Mouse (Mus musculus) spleen, postnatal 14 days (tissue): Measurements from ENCODE around the gene Tdrd9.
"Not testable (repeated sequence)": the region's sequence is repeated elsewhere in the genome, so short reads cannot be mapped to it uniquely, and the experiment has no call there.

Experiments used
- DNase-seq, 2 experiments: peaks; one replicate each; pipeline ENCODE4 v3.0.0; 2021 to 2022; ENCODE audit warnings: low spot score in 2 of 2

The Tdrd9 gene

GRCm38 (mm10) chr12:112025457-112025856 lies 54.1 kb downstream of the Tdrd9 start:
- no peak for DNase-seq

- DNase-seq: no peak
These were observed 54.7 kb downstream of the Tdrd9 start for GRCm38 (mm10) chr12:112025907-112026645.

GRCm38 (mm10) chr12:112027408-112027807 lies 56.0 kb downstream of the Tdrd9 start:
- DNase-seq: no peak

- no peak for DNase-seq
These were observed 62.1 kb downstream of the Tdrd9 start for GRCm38 (mm10) chr12:112033409-112033975.

GRCm38 (mm10) chr12:112035341-112036100 lies 64.2 kb downstream of the Tdrd9 start:
- not testable (repeated sequence) for DNase-seq

GRCm38 (mm10) chr12:112038441-112038840 lies 67.1 kb downstream of the Tdrd9 start:
- DNase-seq: no peak

DNA sequence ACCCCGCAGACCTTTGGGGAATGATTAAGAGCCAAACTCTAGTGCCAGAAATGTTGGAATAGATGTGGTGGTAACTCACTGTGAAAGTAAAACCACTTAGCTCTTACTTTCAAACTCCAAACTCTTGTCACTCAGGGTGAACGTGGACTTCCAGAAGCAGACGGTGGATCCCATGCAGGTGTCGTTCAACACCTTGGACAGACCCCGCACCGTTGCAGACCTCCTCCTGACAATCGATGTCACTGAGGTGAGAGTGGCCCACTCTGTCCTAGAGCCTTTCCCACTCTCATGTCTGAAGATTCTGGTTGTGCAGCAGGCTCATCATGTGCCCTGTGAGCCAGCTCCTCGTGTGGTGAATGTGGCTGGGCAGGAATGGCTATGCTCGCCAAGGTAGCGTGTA lies 67.8 kb downstream of the Tdrd9 start:
- no peak for DNase-seq

DNA sequence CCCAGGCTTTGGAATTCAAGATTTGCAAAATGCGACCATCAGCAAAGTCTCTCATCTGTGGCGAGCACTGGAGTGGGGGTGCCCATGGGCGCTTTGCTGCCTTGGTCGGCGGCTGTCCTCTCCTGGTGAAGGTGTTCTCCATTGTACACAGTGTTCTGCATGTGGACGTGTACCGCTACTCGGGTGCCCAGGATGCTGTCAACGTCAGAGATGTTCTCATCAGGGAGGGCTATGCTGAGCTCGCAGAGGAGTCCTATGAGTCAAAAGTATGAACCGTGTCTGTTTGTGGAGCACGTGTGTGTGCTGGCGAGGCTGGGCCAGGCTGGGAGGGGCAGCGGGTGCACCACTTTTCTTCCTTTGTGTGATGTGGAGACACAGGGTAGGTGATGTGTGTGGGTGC lies 71.3 kb downstream of the Tdrd9 start:
- no peak for DNase-seq

- peak; percentile 30 to 52 for DNase-seq
These were observed 106.3 kb downstream of the Tdrd9 start for GRCm38 (mm10) chr12:112077651-112078050.

DNA sequence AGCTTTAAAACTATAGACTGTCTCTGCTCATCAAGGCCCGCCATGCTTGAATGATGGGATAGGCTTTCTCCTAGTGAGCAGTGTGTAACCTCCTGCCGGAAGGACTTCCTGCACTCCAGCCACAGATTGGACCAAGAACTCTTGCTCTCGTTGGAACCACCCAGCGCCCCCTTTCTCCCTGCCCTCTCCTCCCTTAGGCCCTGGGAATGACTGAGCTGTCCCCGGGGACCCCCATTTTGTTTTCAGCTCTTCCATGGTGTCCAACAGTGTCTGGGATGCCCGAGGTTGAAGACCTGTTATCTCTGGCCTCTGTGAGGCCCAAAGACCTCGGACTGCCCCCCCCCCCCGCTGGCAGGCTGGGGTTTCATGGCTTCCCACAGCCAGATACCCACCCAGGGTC lies 108.6 kb downstream of the Tdrd9 start:
- DNase-seq: no peak

GRCm38 (mm10) chr12:112080911-112081310 lies 109.6 kb downstream of the Tdrd9 start:
- no peak for DNase-seq

DNA sequence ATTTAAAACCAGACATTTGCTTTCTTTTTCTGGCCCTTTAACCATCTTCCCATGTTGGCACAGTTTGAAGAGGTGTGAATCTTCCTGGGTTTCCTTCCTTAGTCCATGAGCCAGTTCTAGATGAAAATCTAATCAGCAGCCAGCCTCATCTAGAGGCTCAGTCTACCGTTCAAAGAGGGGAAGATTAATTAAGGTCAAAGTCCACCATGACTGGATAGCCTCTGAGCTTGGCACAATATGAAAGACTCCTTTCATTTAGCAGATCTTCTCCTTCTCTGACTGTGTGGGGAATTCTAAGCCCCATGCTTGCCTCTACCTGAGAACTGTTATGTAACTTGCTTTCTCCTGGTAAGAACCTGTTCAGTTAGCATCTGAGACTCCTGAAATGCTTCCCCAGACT lies 110.9 kb downstream of the Tdrd9 start:
- DNase-seq: no peak

DNA sequence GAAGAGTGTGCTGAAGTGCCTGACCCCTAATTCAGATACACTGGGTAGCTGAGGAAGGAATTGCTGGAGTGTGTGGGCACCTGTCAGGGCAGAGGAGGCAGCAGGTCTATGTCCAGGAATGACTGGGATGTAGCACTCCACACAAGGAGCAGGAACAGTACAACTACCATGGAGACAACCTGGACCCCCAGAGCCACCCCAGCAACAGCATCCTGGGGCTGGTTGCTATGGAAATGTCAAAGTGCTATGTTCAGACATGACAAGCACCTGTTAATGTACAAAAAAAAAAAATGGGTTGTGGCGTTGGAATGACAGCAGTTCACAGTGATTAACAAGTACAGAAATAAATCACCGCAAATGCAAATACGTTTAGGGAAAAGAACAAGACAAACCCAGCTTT lies 114.9 kb downstream of the Tdrd9 start:
- no peak for DNase-seq

GRCm38 (mm10) chr12:112086726-112087125 lies 115.4 kb downstream of the Tdrd9 start:
- DNase-seq: no peak

GRCm38 (mm10) chr12:112088609-112089324 lies 117.4 kb downstream of the Tdrd9 start:
- no peak for DNase-seq

GRCm38 (mm10) chr12:112091054-112091453 lies 119.7 kb downstream of the Tdrd9 start:
- DNase-seq: peak in 1 of 2 experiments; percentile 22

DNA sequence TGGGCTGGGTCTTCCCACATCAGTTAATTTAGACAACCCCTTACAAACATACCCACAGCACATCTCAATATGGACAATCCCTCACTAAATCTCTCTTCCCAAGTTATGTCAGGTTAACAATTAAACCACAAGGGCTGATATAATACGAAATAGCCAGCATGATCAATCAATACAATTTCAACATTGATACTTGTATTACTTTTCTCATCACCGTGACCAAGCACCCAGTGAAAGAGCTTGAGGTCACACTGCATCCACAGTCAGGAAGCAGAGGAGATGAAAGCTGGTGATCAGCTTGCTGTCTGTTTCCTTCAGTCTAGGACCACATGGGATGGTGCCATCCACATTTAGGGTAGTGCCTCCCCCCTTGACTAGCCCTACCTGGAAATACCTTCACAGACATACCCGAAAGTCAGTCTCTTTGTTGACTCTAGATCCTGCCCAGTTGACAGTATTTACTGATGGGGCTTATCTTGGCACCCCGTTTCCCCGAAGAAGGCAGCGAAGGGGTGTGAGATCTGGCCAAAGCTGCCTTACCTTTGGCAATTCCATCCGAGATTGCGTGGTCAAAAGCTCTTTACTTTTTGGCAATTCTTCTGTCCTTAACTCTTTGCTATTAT lies 123.0 kb downstream of the Tdrd9 start:
- no peak for DNase-seq

- no peak for DNase-seq
These were observed 124.8 kb downstream of the Tdrd9 start for GRCm38 (mm10) chr12:112096051-112096732.

DNA sequence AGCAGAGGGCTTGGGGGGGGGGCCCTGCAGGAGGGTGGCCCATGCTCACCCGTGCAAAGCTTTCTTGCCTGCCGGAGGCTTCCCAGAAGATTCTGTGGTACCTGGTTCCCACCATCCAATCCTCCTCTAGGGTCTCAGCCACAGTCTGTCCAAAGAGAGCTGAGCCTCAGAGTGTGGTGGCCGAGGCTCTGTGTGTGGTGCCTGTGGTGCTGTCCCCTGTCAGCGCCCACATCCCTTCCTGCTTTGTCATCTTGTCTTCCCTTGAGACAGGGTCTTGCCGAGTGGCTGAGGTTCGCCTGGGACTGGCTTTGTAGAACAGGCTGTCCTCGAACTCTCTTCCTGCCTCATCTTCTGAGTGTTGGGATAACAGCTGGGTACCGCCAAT lies 125.4 kb downstream of the Tdrd9 start:
- DNase-seq: no peak

DNA sequence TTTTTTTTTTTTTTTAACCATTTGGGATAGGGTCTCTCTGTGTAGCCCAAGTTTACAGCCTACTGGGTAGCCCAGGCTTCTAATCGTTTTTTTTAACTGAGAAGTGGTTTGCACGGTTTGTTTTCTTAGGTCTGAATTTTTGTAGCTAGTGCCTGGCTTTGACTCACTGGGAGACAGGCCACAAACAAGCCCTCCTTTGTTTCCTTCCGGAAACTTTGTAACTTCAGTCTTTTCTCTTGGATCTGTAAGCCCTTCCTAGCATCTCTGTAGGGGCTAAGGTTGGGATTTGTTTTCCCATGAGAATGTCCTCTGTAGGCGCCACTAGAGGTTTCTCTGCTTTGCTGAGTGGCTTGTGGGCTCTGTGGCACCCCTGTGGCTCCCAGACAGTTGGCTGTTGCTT lies 128.7 kb downstream of the Tdrd9 start:
- DNase-seq: no peak

DNA sequence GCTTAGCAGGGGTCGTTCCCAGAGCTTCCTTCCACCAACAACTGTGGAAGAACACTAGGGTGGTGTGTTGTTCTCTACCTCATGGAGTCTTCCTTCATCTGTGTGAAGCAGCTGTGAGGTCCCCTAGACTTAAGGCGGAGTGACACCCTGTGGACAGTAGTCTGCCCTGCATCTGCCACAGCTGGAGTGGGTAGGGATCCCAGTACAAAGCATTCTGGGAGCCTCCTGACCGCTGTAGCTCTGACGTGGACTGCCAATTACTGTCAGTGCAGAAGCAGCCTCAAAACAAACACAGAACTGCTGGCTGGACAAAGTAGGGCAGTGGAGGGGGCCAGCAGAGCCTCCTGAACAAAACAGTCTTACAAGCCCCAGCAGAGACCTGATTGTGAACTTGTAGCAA lies 129.7 kb downstream of the Tdrd9 start:
- no peak for DNase-seq
